In the genomic region with DNA sequence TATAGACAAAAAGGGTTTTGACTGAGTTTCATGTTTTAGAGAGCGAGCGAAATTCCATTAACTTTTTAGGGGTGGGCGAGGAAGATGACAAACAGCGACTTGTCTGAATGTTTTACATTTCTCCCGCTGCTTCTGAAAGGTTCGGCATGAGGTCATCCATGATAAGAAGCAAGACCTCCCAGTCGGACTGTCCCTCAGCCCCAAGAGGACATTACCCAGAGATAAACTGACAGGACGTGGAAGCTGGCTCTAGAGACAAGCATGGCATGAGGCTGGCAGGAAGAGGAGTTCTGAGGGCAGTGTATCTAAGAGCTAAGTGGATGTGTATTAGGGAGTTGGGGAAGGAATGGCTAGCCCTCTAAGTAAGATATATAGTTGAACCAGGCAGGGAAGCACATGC, we compare ENCODE assay signal across 12 mouse cellular contexts.
DNase-seq lines count a peak whose midpoint lies in the region; ATAC-seq lines count a peak whose summit lies in the region.
"Had no signal": no experiment of that assay in that cellular context is flagged by ENCODE, and none has a peak within 500 bp of the region (broad histone marks: within the 10 kb centered on the region; RNA-seq: fewer than 3 reads in every experiment).

No protein-coding gene starts in this region.

- WGBS in midbrain, embryonic 10.5 days = 78% methylated on average over 8 of the region's 8 CpGs
- WGBS in midbrain, embryonic 16.5 days = 80% methylated on average over 8 of the region's 8 CpGs
- WGBS in intestine, embryonic 16.5 days = 34% methylated on average over 8 of the region's 8 CpGs

- H3K4me3 ChIP-seq in midbrain, embryonic 10.5 days = no peak overlapping the region
- no peak overlapping the region for H3K4me3 ChIP-seq in midbrain, embryonic 16.5 days (ENCODE audit: low read depth, low read length)
- no peak overlapping the region for H3K4me3 ChIP-seq in intestine, embryonic 16.5 days (ENCODE audit: low read length)
- H3K4me3 ChIP-seq: left cerebral cortex, adult 2 months had no signal

- H3K4me2 ChIP-seq in midbrain, embryonic 16.5 days (ENCODE audit: low read length) = no peak overlapping the region
- H3K4me2 ChIP-seq in intestine, embryonic 16.5 days (ENCODE audit: low read depth, low read length) = no peak overlapping the region

- DNase-seq in heart, adult 18-20 months = peak; percentile 32 to 59
- no peak for DNase-seq in heart, postnatal 25 days (ENCODE audit: low spot score)
- no peak for DNase-seq in midbrain, embryonic 10.5 days (ENCODE audit: low spot score)
- DNase-seq in right cerebral cortex, postnatal 10 days (ENCODE audit: low spot score in 2 of 2) = no peak
- no peak for DNase-seq in left cerebral cortex, postnatal 10 days (ENCODE audit: extremely low spot score in 1 of 2, low spot score in 2 of 2)
- DNase-seq: cerebellum, postnatal 36 days; spleen, adult 18-20 months; thymus, adult 2 months had no signal

- H3K36me3 ChIP-seq in midbrain, embryonic 10.5 days = no peaks in the 10 kb centered on the region
- no peaks in the 10 kb centered on the region for H3K36me3 ChIP-seq in midbrain, embryonic 16.5 days (ENCODE audit: control insufficient read depth, insufficient read depth, low read length)
- H3K36me3 ChIP-seq in intestine, embryonic 16.5 days (ENCODE audit: control insufficient read depth, insufficient read depth, low read length) = no peaks in the 10 kb centered on the region

- peaks cover 38% of the 10 kb centered on the region for H3K4me1 ChIP-seq in midbrain, embryonic 10.5 days
- H3K4me1 ChIP-seq in midbrain, embryonic 16.5 days (ENCODE audit: control insufficient read depth, insufficient read depth, low read length) = no peaks in the 10 kb centered on the region
- H3K4me1 ChIP-seq in intestine, embryonic 16.5 days (ENCODE audit: control insufficient read depth, insufficient read depth, low read length) = peaks cover 17% of the 10 kb centered on the region; the same call in 1 of the 2 replicates

- no peak for ATAC-seq in midbrain, embryonic 16.5 days
- ATAC-seq in intestine, embryonic 16.5 days = no peak
- ATAC-seq in monocyte, adult 5-6 weeks (replicated peaks; ENCODE audit: insufficient number of reproducible peaks, low FRiP score, low TSS enrichment, poor library complexity, severe bottlenecking) = no peak

- H3K27me3 ChIP-seq in midbrain, embryonic 10.5 days (ENCODE audit: low read depth, poor library complexity, severe bottlenecking) = peaks cover 71% of the 10 kb centered on the region
- no peaks in the 10 kb centered on the region; the same call in 1 of the 2 replicates for H3K27me3 ChIP-seq in midbrain, embryonic 16.5 days (ENCODE audit: control insufficient read depth, insufficient read depth, low read depth, low read length)
- no peaks in the 10 kb centered on the region for H3K27me3 ChIP-seq in intestine, embryonic 16.5 days (replicated peaks; ENCODE audit: control insufficient read depth, insufficient read depth, low read length)

- H3K9me3 ChIP-seq in midbrain, embryonic 10.5 days (replicated peaks) = no peaks in the 10 kb centered on the region
- no peaks in the 10 kb centered on the region for H3K9me3 ChIP-seq in midbrain, embryonic 16.5 days (replicated peaks; ENCODE audit: control insufficient read depth, low read length, poor library complexity, severe bottlenecking)
- no peaks in the 10 kb centered on the region for H3K9me3 ChIP-seq in intestine, embryonic 16.5 days (ENCODE audit: control insufficient read depth, low read length)

- intact Hi-C loops in heart, postnatal 25 days (cut with DNase I) = no loop called here
- intact Hi-C loops in left cerebral cortex, postnatal 10 days (cut with DNase I) = no loop called here

- H3K27ac ChIP-seq in midbrain, embryonic 10.5 days (replicated peaks) = 0 out of 2 replicates have a peak overlapping the region, but pooled peaks have one; percentile 1
- no peak overlapping the region for H3K27ac ChIP-seq in midbrain, embryonic 16.5 days (ENCODE audit: low read length)
- H3K27ac ChIP-seq in intestine, embryonic 16.5 days (ENCODE audit: low read length) = peak overlapping the region; percentile 55
- H3K27ac ChIP-seq: left cerebral cortex, adult 2 months had no signal

- H3K9ac ChIP-seq in midbrain, embryonic 16.5 days (ENCODE audit: low read depth, low read length) = no peak overlapping the region
- no peak overlapping the region for H3K9ac ChIP-seq in intestine, embryonic 16.5 days (ENCODE audit: low read depth, low read length)

Comparison
In these comparisons a context has a peak if more than half of its experiments do, and no peak if none do; other contexts are left out.
1. DNase-seq: peak in heart, adult 18-20 months (2 of 2); none in heart, postnatal 25 days (single experiment), midbrain, embryonic 10.5 days (single experiment), right cerebral cortex, postnatal 10 days (0 of 2) and left cerebral cortex, postnatal 10 days (0 of 2).